Mouse (Mus musculus): ENCODE data around the gene BC035044.

- TF ChIP-seq CTCF (IDR thresholded peaks at IDR 0.05; ENCODE audit: control insufficient read depth, insufficient read depth, low read length) (peak; percentile 54), POLR2A (IDR thresholded peaks at IDR 0.05; ENCODE audit: borderline replicate concordance, control insufficient read depth, low read depth, low read length) (no peak)
Observed at GRCm38 (mm10) chr6:128808532-128808931, 82.4 kb downstream of the BC035044 start.

Data from bone marrow, adult 2 months (tissue).